Mouse (Mus musculus): Measurements from ENCODE around the gene Lrguk. TPM values are rescaled to one million over a fixed set of nuclear protein-coding genes. Genes with fewer than 3 reads are reported as not detected.

Lrguk gene
- polyA plus RNA-seq, 1 experiment from 2014 or later: 1.6 TPM

DNA sequence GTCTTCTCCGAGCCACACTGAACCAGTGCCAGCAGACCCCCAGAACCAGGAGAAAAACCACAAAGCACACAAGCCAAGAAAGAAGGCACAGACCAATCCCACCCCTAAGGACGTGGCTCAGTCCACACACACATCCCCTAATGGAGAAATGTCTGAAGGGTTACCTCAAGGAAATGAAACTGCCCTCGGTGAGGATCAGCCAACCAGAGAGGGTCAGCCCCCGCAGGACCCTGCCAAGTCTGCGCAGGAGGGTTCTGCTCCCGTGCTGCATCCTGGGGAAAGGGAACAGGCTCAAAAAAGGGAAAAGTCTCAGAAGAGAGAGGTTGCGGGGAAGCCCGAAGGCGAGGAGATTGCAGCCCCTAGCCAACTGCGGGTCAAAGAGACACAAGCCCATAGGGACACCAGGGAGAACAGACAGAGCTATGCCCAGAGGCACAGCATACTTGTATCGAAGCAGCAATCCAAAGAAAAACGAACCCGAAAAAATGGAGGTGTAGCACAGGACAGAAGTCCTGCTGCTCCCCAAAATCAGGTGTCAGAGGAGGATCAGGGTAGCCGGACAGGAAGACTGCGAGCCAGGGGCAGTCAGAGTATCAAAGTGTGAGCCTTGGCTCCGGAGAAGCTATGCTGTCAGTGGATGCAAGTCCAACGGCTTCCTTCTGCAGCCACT lies 74.1 kb downstream of the Lrguk start:
- H3K27ac ChIP-seq (replicated peaks; ENCODE audit: low read depth, low read length): no peak overlapping the region
- H3K27me3 ChIP-seq (replicated peaks; ENCODE audit: control insufficient read depth, insufficient read depth, low read length): no peaks in the 10 kb centered on the region

GRCm38 (mm10) chr6:34110571-34110970 lies 81.3 kb downstream of the Lrguk start:
- DNase-seq (ENCODE audit: low spot score) (no peak), ATAC-seq (ENCODE audit: low read depth) (no peak)
- Histone ChIP-seq H3K4me1 (ENCODE audit: control insufficient read depth, insufficient read depth, low read length) (no peaks in the 10 kb centered on the region), H3K27ac (replicated peaks; ENCODE audit: low read depth, low read length) (no peak overlapping the region), H3K36me3 (ENCODE audit: control insufficient read depth, insufficient read depth, low read length) (no peaks in the 10 kb centered on the region), H3K9me3 (ENCODE audit: control insufficient read depth, low read length) (no peaks in the 10 kb centered on the region), H3K4me3 (ENCODE audit: low read depth, low read length) (no peak overlapping the region), H3K4me2 (ENCODE audit: low read depth, low read length) (no peak overlapping the region), H3K9ac (ENCODE audit: low read depth, low read length) (no peak overlapping the region), H3K27me3 (replicated peaks; ENCODE audit: control insufficient read depth, insufficient read depth, low read length) (no peaks in the 10 kb centered on the region)
- WGBS: 67% methylated on average over 10 of the region's 10 CpGs

More for the DNA sequence above, 74.1 kb downstream of the Lrguk start:
- DNase-seq (ENCODE audit: low spot score) (no peak), ATAC-seq (ENCODE audit: low read depth) (no peak)
- H3K4me1 ChIP-seq (ENCODE audit: control insufficient read depth, insufficient read depth, low read length): no peaks in the 10 kb centered on the region
- H3K4me2 ChIP-seq (ENCODE audit: low read depth, low read length): no peak overlapping the region
- no peak overlapping the region for H3K9ac ChIP-seq (ENCODE audit: low read depth, low read length)
- 87% methylated on average over 17 of the region's 17 CpGs for WGBS
- H3K36me3 ChIP-seq (ENCODE audit: control insufficient read depth, insufficient read depth, low read length): no peaks in the 10 kb centered on the region
- no peak overlapping the region for H3K4me3 ChIP-seq (ENCODE audit: low read depth, low read length)
- no peaks in the 10 kb centered on the region for H3K9me3 ChIP-seq (ENCODE audit: control insufficient read depth, low read length)

DNA sequence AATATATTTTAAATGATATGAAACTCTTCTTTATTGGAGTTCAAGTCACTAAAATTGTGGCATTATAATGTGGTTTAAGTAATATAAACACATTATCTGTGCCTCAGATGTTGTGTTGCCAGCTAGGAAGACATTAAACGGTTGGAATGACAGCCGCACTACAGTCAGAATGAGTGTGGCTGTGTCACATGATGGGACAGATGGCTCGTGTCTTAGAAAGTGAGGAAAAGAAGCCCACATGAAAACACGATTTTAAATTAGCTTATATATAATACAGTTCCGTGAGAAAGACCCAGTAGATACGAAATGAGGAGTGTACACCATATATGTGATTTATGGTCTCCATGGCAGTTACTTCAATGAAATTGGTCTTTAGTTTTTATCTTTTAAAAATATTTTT lies 82.2 kb downstream of the Lrguk start:
- no peak overlapping the region for H3K4me3 ChIP-seq (ENCODE audit: low read depth, low read length)
- DNase-seq (ENCODE audit: low spot score) (no peak), ATAC-seq (ENCODE audit: low read depth) (no peak)
- no peaks in the 10 kb centered on the region for H3K9me3 ChIP-seq (ENCODE audit: control insufficient read depth, low read length)
- H3K4me2 ChIP-seq (ENCODE audit: low read depth, low read length): no peak overlapping the region
- H3K27me3 ChIP-seq (replicated peaks; ENCODE audit: control insufficient read depth, insufficient read depth, low read length): no peaks in the 10 kb centered on the region
- no peak overlapping the region for H3K27ac ChIP-seq (replicated peaks; ENCODE audit: low read depth, low read length)
- no peaks in the 10 kb centered on the region for H3K4me1 ChIP-seq (ENCODE audit: control insufficient read depth, insufficient read depth, low read length)
- no peak overlapping the region for H3K9ac ChIP-seq (ENCODE audit: low read depth, low read length)
- 80% methylated on average over 6 of the region's 6 CpGs for WGBS
- no peaks in the 10 kb centered on the region for H3K36me3 ChIP-seq (ENCODE audit: control insufficient read depth, insufficient read depth, low read length)

DNA sequence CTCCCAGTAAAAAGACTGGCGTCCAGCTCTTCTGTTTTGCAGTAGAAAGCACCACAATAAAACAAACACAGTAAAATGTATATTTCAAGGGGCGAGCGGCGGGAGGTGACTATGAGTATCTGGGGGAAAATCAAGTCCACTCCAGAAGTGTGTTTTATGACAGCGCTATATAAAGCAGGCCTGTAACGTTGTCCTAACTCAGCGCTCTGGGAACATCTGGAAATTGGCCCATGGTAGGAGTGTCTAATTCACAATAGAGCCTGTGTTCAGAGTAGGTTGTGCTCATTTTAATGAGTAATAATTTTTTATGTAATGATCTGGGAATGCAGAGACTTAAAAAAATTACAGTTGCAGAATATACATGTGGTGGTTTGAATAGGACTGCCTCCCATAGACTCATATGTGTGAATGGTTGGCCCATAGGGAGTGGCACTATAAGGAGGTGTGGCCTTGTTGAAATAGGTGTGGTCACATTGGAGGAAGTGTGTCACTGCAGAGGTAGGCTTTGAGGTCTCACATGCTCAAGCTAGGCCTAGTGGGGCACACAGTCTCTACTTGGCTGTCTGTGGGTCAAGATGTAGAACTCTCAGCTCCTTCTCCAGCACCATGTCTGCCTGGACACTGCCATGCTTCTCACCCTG lies 87.7 kb downstream of the Lrguk start:
- no peak overlapping the region for H3K4me3 ChIP-seq (ENCODE audit: low read depth, low read length)
- no peaks in the 10 kb centered on the region for H3K36me3 ChIP-seq (ENCODE audit: control insufficient read depth, insufficient read depth, low read length)
- H3K27ac ChIP-seq (replicated peaks; ENCODE audit: low read depth, low read length): no peak overlapping the region
- no peak overlapping the region for H3K9ac ChIP-seq (ENCODE audit: low read depth, low read length)
- H3K4me1 ChIP-seq (ENCODE audit: control insufficient read depth, insufficient read depth, low read length): no peaks in the 10 kb centered on the region
- no peaks in the 10 kb centered on the region for H3K27me3 ChIP-seq (replicated peaks; ENCODE audit: control insufficient read depth, insufficient read depth, low read length)
- no peak for ATAC-seq (ENCODE audit: low read depth)
- 82% methylated on average over 7 of the region's 7 CpGs for WGBS
- no peak for DNase-seq (ENCODE audit: low spot score)
- H3K4me2 ChIP-seq (ENCODE audit: low read depth, low read length): no peak overlapping the region
- no peaks in the 10 kb centered on the region for H3K9me3 ChIP-seq (ENCODE audit: control insufficient read depth, low read length)

- Histone ChIP-seq H3K4me1 (ENCODE audit: control insufficient read depth, insufficient read depth, low read length) (no peaks in the 10 kb centered on the region), H3K4me3 (ENCODE audit: low read depth, low read length) (no peak overlapping the region), H3K27ac (replicated peaks; ENCODE audit: low read depth, low read length) (no peak overlapping the region), H3K36me3 (ENCODE audit: control insufficient read depth, insufficient read depth, low read length) (no peaks in the 10 kb centered on the region), H3K9ac (ENCODE audit: low read depth, low read length) (no peak overlapping the region), H3K9me3 (ENCODE audit: control insufficient read depth, low read length) (no peaks in the 10 kb centered on the region), H3K27me3 (replicated peaks; ENCODE audit: control insufficient read depth, insufficient read depth, low read length) (no peaks in the 10 kb centered on the region), H3K4me2 (ENCODE audit: low read depth, low read length) (no peak overlapping the region)
- ATAC-seq (ENCODE audit: low read depth) (no peak), DNase-seq (ENCODE audit: low spot score) (no peak)
- 73% methylated on average over 2 of the region's 2 CpGs for WGBS
Measured at GRCm38 (mm10) chr6:34124401-34124800, 95.2 kb downstream of the Lrguk start.

GRCm38 (mm10) chr6:34129261-34129660 lies 100.0 kb downstream of the Lrguk start:
- Histone ChIP-seq H3K9ac (ENCODE audit: low read depth, low read length) (no peak overlapping the region), H3K9me3 (ENCODE audit: control insufficient read depth, low read length) (no peaks in the 10 kb centered on the region), H3K27me3 (replicated peaks; ENCODE audit: control insufficient read depth, insufficient read depth, low read length) (no peaks in the 10 kb centered on the region), H3K27ac (replicated peaks; ENCODE audit: low read depth, low read length) (no peak overlapping the region), H3K4me2 (ENCODE audit: low read depth, low read length) (no peak overlapping the region), H3K36me3 (ENCODE audit: control insufficient read depth, insufficient read depth, low read length) (no peaks in the 10 kb centered on the region), H3K4me1 (ENCODE audit: control insufficient read depth, insufficient read depth, low read length) (no peaks in the 10 kb centered on the region), H3K4me3 (ENCODE audit: low read depth, low read length) (no peak overlapping the region)
- whole genome bisulfite sequencing: 69% methylated on average over 2 of the region's 2 CpGs
- no peak for ATAC-seq (ENCODE audit: low read depth)
- no peak for DNase-seq (ENCODE audit: low spot score)

GRCm38 (mm10) chr6:34132391-34132790 lies 103.1 kb downstream of the Lrguk start:
- Histone ChIP-seq H3K27ac (replicated peaks; ENCODE audit: low read depth, low read length) (no peak overlapping the region), H3K9me3 (ENCODE audit: control insufficient read depth, low read length) (no peaks in the 10 kb centered on the region), H3K36me3 (ENCODE audit: control insufficient read depth, insufficient read depth, low read length) (no peaks in the 10 kb centered on the region), H3K9ac (ENCODE audit: low read depth, low read length) (no peak overlapping the region), H3K27me3 (replicated peaks; ENCODE audit: control insufficient read depth, insufficient read depth, low read length) (no peaks in the 10 kb centered on the region), H3K4me2 (ENCODE audit: low read depth, low read length) (no peak overlapping the region), H3K4me3 (ENCODE audit: low read depth, low read length) (no peak overlapping the region), H3K4me1 (ENCODE audit: control insufficient read depth, insufficient read depth, low read length) (no peaks in the 10 kb centered on the region)
- 87% methylated on average over 9 of the region's 9 CpGs for WGBS
- ATAC-seq (ENCODE audit: low read depth): no peak
- no peak for DNase-seq (ENCODE audit: low spot score)

GRCm38 (mm10) chr6:34138366-34138765 lies 109.1 kb downstream of the Lrguk start:
- 64% methylated on average over 3 of the region's 3 CpGs for WGBS
- Histone ChIP-seq H3K9ac (ENCODE audit: low read depth, low read length) (no peak overlapping the region), H3K36me3 (ENCODE audit: control insufficient read depth, insufficient read depth, low read length) (no peaks in the 10 kb centered on the region), H3K27me3 (replicated peaks; ENCODE audit: control insufficient read depth, insufficient read depth, low read length) (no peaks in the 10 kb centered on the region), H3K27ac (replicated peaks; ENCODE audit: low read depth, low read length) (no peak overlapping the region), H3K4me2 (ENCODE audit: low read depth, low read length) (no peak overlapping the region), H3K4me3 (ENCODE audit: low read depth, low read length) (no peak overlapping the region), H3K9me3 (ENCODE audit: control insufficient read depth, low read length) (no peaks in the 10 kb centered on the region), H3K4me1 (ENCODE audit: control insufficient read depth, insufficient read depth, low read length) (no peaks in the 10 kb centered on the region)
- DNase-seq (ENCODE audit: low spot score) (no peak), ATAC-seq (ENCODE audit: low read depth) (no peak)

GRCm38 (mm10) chr6:34142931-34143330 lies 113.7 kb downstream of the Lrguk start:
- H3K4me2 ChIP-seq (ENCODE audit: low read depth, low read length): no peak overlapping the region
- 57% methylated on average over 11 of the region's 11 CpGs for WGBS
- no peaks in the 10 kb centered on the region for H3K4me1 ChIP-seq (ENCODE audit: control insufficient read depth, insufficient read depth, low read length)

More at GRCm38 (mm10) chr6:34142931-34143330, 113.7 kb downstream of the Lrguk start:
- no peak for DNase-seq (ENCODE audit: low spot score)
- H3K36me3 ChIP-seq (ENCODE audit: control insufficient read depth, insufficient read depth, low read length): no peaks in the 10 kb centered on the region
- no peak overlapping the region for H3K4me3 ChIP-seq (ENCODE audit: low read depth, low read length)
- H3K9me3 ChIP-seq (ENCODE audit: control insufficient read depth, low read length): 0 out of 2 replicates have a peak, but pooled peaks cover 5% of the 10 kb centered on the region
- ATAC-seq (ENCODE audit: low read depth): no peak
- H3K27ac ChIP-seq (replicated peaks; ENCODE audit: low read depth, low read length): no peak overlapping the region
- H3K9ac ChIP-seq (ENCODE audit: low read depth, low read length): no peak overlapping the region
- H3K27me3 ChIP-seq (replicated peaks; ENCODE audit: control insufficient read depth, insufficient read depth, low read length): no peaks in the 10 kb centered on the region
